Mouse (Mus musculus): ENCODE measurements around the gene Srebf1. TPM values are rescaled to one million over a fixed set of nuclear protein-coding genes. Genes with fewer than 3 reads are reported as not detected.
A peak's percentile ranks its signal among the peaks of the same experiment; 100 is the strongest.

The Srebf1 gene
- total RNA-seq, 2 experiments from 2014 or later, result 60.3 to 67.5 TPM

GRCm38 (mm10) chr11:60240509-60240908, 18.1 kb upstream of the Srebf1 start:
- DNase-seq, result no peak
- intact Hi-C loops (cut with DNase I), result loop anchor here (1.0 kb wide), 1 partner anchor 46 kb away; no protein-coding TSS in a partner anchor

GRCm38 (mm10) chr11:60235351-60235750, 13.0 kb upstream of the Srebf1 start:
- intact Hi-C loops (cut with DNase I), result no loop called here

GRCm38 (mm10) chr11:60233235-60233634, 10.9 kb upstream of the Srebf1 start:
- DNase-seq, result peak; percentile 64
- intact Hi-C loops (cut with DNase I), result no loop called here

More at GRCm38 (mm10) chr11:60235351-60235750, 13.0 kb upstream of the Srebf1 start:
- no peak for DNase-seq

GRCm38 (mm10) chr11:60232441-60233058, 10.2 kb upstream of the Srebf1 start:
- intact Hi-C loops (cut with DNase I), result no loop called here

GRCm38 (mm10) chr11:60231951-60232350, 9.6 kb upstream of the Srebf1 start:
- DNase-seq, result no peak
- intact Hi-C loops (cut with DNase I), result no loop called here

More at GRCm38 (mm10) chr11:60232441-60233058, 10.2 kb upstream of the Srebf1 start:
- no peak for DNase-seq

GRCm38 (mm10) chr11:60231326-60231725, 8.9 kb upstream of the Srebf1 start:
- peak; percentile 49 for DNase-seq
- intact Hi-C loops (cut with DNase I), result no loop called here

GRCm38 (mm10) chr11:60230512-60230911, 8.1 kb upstream of the Srebf1 start:
- DNase-seq, result no peak
- intact Hi-C loops (cut with DNase I), result no loop called here

- intact Hi-C loops (cut with DNase I), result no loop called here
- DNase-seq, result no peak
Measured at GRCm38 (mm10) chr11:60229821-60230220, 7.4 kb upstream of the Srebf1 start.

GRCm38 (mm10) chr11:60228525-60228924, 6.1 kb upstream of the Srebf1 start:
- no peak for DNase-seq
- intact Hi-C loops (cut with DNase I), result no loop called here

- intact Hi-C loops (cut with DNase I), result no loop called here
- no peak for DNase-seq
Measured at GRCm38 (mm10) chr11:60225874-60226273, 3.5 kb upstream of the Srebf1 start.

- intact Hi-C loops (cut with DNase I), result no loop called here
- no peak for DNase-seq
Measured at GRCm38 (mm10) chr11:60224676-60225075, 2.3 kb upstream of the Srebf1 start.

GRCm38 (mm10) chr11:60222085-60222468, 304 bp downstream of the Srebf1 start:
- intact Hi-C loops (cut with DNase I), result no loop called here
- DNase-seq, result no peak

- DNase-seq, result no peak
- intact Hi-C loops (cut with DNase I), result no loop called here
Measured at GRCm38 (mm10) chr11:60221425-60221824, 956 bp downstream of the Srebf1 start.

- peak; percentile 88 for DNase-seq
- intact Hi-C loops (cut with DNase I), result no loop called here
Measured at GRCm38 (mm10) chr11:60220291-60220804, 2.0 kb downstream of the Srebf1 start.

GRCm38 (mm10) chr11:60219609-60220008, 2.8 kb downstream of the Srebf1 start:
- DNase-seq, result no peak
- intact Hi-C loops (cut with DNase I), result no loop called here

- intact Hi-C loops (cut with DNase I), result no loop called here
- no peak for DNase-seq
Measured at GRCm38 (mm10) chr11:60217467-60217866, 4.9 kb downstream of the Srebf1 start.

- intact Hi-C loops (cut with DNase I), result no loop called here
- no peak for DNase-seq
Measured at GRCm38 (mm10) chr11:60216671-60217070, 5.7 kb downstream of the Srebf1 start.

GRCm38 (mm10) chr11:60213266-60213665, 9.1 kb downstream of the Srebf1 start:
- no peak for DNase-seq
- intact Hi-C loops (cut with DNase I), result no loop called here

- no peak for DNase-seq
- intact Hi-C loops (cut with DNase I), result no loop called here
Measured at GRCm38 (mm10) chr11:60211761-60212160, 10.6 kb downstream of the Srebf1 start.

GRCm38 (mm10) chr11:60211152-60211551, 11.2 kb downstream of the Srebf1 start:
- no peak for DNase-seq
- intact Hi-C loops (cut with DNase I), result no loop called here

- DNase-seq, result peak; percentile 96
- intact Hi-C loops (cut with DNase I), result no loop called here
Measured at GRCm38 (mm10) chr11:60210305-60210724, 12.1 kb downstream of the Srebf1 start.

- intact Hi-C loops (cut with DNase I), result loop anchor here (10.0 kb wide), 1 partner anchor 205 kb away; the partner anchor contains the start of genes Atpaf2 and Gid4
- DNase-seq, result no peak
Measured at GRCm38 (mm10) chr11:60209933-60210249, 12.5 kb downstream of the Srebf1 start.

Measured in left cerebral cortex, postnatal 4 days (tissue).